Comparison of ENCODE assay signal across 23 mouse cellular contexts in genomic region chr17:55726193-55726592, GRCm38 (mm10). TPM values are rescaled to one million over a fixed set of nuclear protein-coding genes. Genes with fewer than 3 reads are reported as not detected.
DNase-seq lines count a peak whose midpoint lies in the region; ATAC-seq and TF ChIP-seq lines count a peak whose summit lies in the region.
"Had no signal": no experiment of that assay in that cellular context is flagged by ENCODE, and none has a peak within 500 bp of the region (broad histone marks: within the 10 kb centered on the region; RNA-seq: fewer than 3 reads in every experiment).

No protein-coding gene starts in this region.

- no peak overlapping the region for H3K4me3 ChIP-seq in lung, postnatal 0 days (ENCODE audit: low read depth, low read length)
- H3K4me3 ChIP-seq: embryonic facial prominence, embryonic 15.5 days; erythroblast, embryonic 14.5 days; forebrain, embryonic 10.5 days; gastrocnemius, adult 2 months; heart, embryonic 12.5 days; hindbrain, embryonic 15.5 days had no signal

- no peaks in the 10 kb centered on the region for H3K36me3 ChIP-seq in lung, postnatal 0 days (ENCODE audit: insufficient read depth, low read length)
- H3K36me3 ChIP-seq: embryonic facial prominence, embryonic 15.5 days; forebrain, embryonic 10.5 days; G1E; heart, embryonic 12.5 days; hindbrain, embryonic 15.5 days had no signal

- no peak overlapping the region for H3K9ac ChIP-seq in lung, postnatal 0 days (replicated peaks; ENCODE audit: low read depth)
- H3K9ac ChIP-seq: embryonic facial prominence, embryonic 15.5 days; heart, embryonic 12.5 days; hindbrain, embryonic 15.5 days had no signal

- WGBS in lung, postnatal 0 days: 62% methylated on average over 2 of the region's 2 CpGs

- DNase-seq in lung, postnatal 0 days (ENCODE audit: low spot score): peak; percentile 22
- DNase-seq in lung, postnatal 14 days: no peak
- no peak for DNase-seq in testis, postnatal 14 days (ENCODE audit: low spot score)
- DNase-seq in ovary, postnatal 14 days (ENCODE audit: low spot score): no peak
- no peak for DNase-seq in cerebellum, adult 8-10 months
- DNase-seq: adrenal gland, postnatal 10 days; B cell, adult 2 months; cerebellum, adult 11-12 months; cerebellum, adult 9-11 months; embryo, embryonic 11 days; gastrocnemius, adult 2 months; gastrocnemius, postnatal 25 days; heart, adult 11 months had no signal

- no peaks in the 10 kb centered on the region for H3K27me3 ChIP-seq in lung, postnatal 0 days (replicated peaks; ENCODE audit: insufficient read depth, low read length)
- H3K27me3 ChIP-seq: embryonic facial prominence, embryonic 15.5 days; heart, embryonic 12.5 days; hindbrain, embryonic 15.5 days had no signal

- no peaks in the 10 kb centered on the region for H3K4me1 ChIP-seq in lung, postnatal 0 days (ENCODE audit: insufficient read depth, low read depth, low read length)
- H3K4me1 ChIP-seq: embryonic facial prominence, embryonic 15.5 days; forebrain, embryonic 10.5 days; heart, embryonic 12.5 days; hindbrain, embryonic 15.5 days had no signal

- TF ChIP-seq EP300 in lung, postnatal 0 days (IDR thresholded peaks at IDR 0.05): no peak

- no peak for TF ChIP-seq CTCF in lung, postnatal 0 days (IDR thresholded peaks at IDR 0.05)

- H3K27ac ChIP-seq in lung, postnatal 0 days (ENCODE audit: low read length): no peak overlapping the region
- H3K27ac ChIP-seq: embryonic facial prominence, embryonic 15.5 days; forebrain, embryonic 10.5 days; gastrocnemius, adult 2 months; hindbrain, embryonic 15.5 days had no signal

- no peak for ATAC-seq in lung, postnatal 0 days
- peak; percentile 98 for ATAC-seq in granulocyte monocyte progenitor cell, adult 5-6 weeks (replicated peaks; ENCODE audit: poor library complexity, severe bottlenecking)
- peak; percentile 95 for ATAC-seq in megakaryocyte progenitor cell, adult 5-6 weeks (replicated peaks; ENCODE audit: poor library complexity)
- ATAC-seq: CD4-positive, CD25-positive, alpha-beta regulatory T cell, adult 4 months; forebrain, embryonic 14.5 days had no signal

- H3K4me2 ChIP-seq in lung, postnatal 0 days (replicated peaks; ENCODE audit: low read depth, low read length): no peak overlapping the region
- H3K4me2 ChIP-seq: embryonic facial prominence, embryonic 15.5 days; heart, embryonic 12.5 days; hindbrain, embryonic 15.5 days had no signal

- no peaks in the 10 kb centered on the region for H3K9me3 ChIP-seq in lung, postnatal 0 days (ENCODE audit: low read length)
- H3K9me3 ChIP-seq: embryonic facial prominence, embryonic 15.5 days; forebrain, embryonic 10.5 days; G1E; heart, embryonic 12.5 days; hindbrain, embryonic 15.5 days had no signal

RNA-seq across cellular contexts. Expression of gene Pot1b, which starts 13.8 kb away (rescaled TPM):
- polyA plus RNA-seq in lung, postnatal 0 days (2015; fragmentation: Nextera tagmentation; extraction: Ambion mirVana): 5.0 and 5.5 TPM in 2 replicates
- total RNA-seq in granulocyte monocyte progenitor cell, adult 5-6 weeks (2014; fragmentation: Nextera tagmentation): 24.6 and 32.1 TPM in 2 replicates
- total RNA-seq in granulocyte monocyte progenitor cell, adult 5-6 weeks (2017): 20.7 and 35.2 TPM in 2 replicates
- total RNA-seq in megakaryocyte progenitor cell, adult 5-6 weeks (2015): 16.5 and 30.6 TPM in 2 replicates
- total RNA-seq in megakaryocyte progenitor cell, adult 5-6 weeks (2017): 29.8 and 38.3 TPM in 2 replicates

RNA-seq across cellular contexts. Expression of gene Adgre4, which starts 23.6 kb away (rescaled TPM):
- 0.84 and 0.93 TPM in 2 replicates for polyA plus RNA-seq in lung, postnatal 0 days (2015; fragmentation: Nextera tagmentation; extraction: Ambion mirVana)
- total RNA-seq in granulocyte monocyte progenitor cell, adult 5-6 weeks (2014; fragmentation: Nextera tagmentation): not detected in 2 replicates
- total RNA-seq in granulocyte monocyte progenitor cell, adult 5-6 weeks (2017): 0.10 and 0.69 TPM in 2 replicates
- 0.35 and 2.3 TPM in 2 replicates for total RNA-seq in megakaryocyte progenitor cell, adult 5-6 weeks (2015)
- total RNA-seq in megakaryocyte progenitor cell, adult 5-6 weeks (2017): 0.10 and 0.67 TPM in 2 replicates
- polyA plus RNA-seq: erythroblast, embryonic 14.5 days; heart, embryonic 12.5 days had no signal
